Mouse (Mus musculus) brain, embryonic 14.5 days (tissue): ENCODE results near the gene Sub1. TPM values are rescaled to one million over a fixed set of nuclear protein-coding genes. Genes with fewer than 3 reads are reported as not detected.

Experiments used
- DNase-seq: peaks from one replicate; pipeline ENCODE4 v3.0.0-alpha.2; 2011; ENCODE audit warnings: low read depth
- CTCF ChIP-seq: fragments of 200-500 bp; IDR thresholded peaks from 2 replicates; pipeline ENCODE4 v1.5.1; 2012; ENCODE audit warnings: inconsistent platforms, mild to moderate bottlenecking, moderate library complexity, borderline replicate concordance; ENCODE audit not compliant: insufficient read depth, insufficient read length; ENCODE audit errors: extremely low read depth
- POLR2A ChIP-seq: fragments of 200-500 bp; IDR thresholded peaks from 2 replicates; pipeline ENCODE4 v1.6.1; 2012; ENCODE audit warnings: mild to moderate bottlenecking, inconsistent platforms, borderline replicate concordance; ENCODE audit not compliant: poor library complexity, insufficient read depth, insufficient read length, severe bottlenecking; ENCODE audit errors: extremely low read depth
- polyA plus RNA-seq: library from polyadenylated mRNA; depleted of rRNA; stranded (reverse); fragments of >200 nt; gene quantifications from 2 replicates; pipeline ENCODE4 v1.2.3, GENCODE M21; 2012

Gene Sub1
- polyA plus RNA-seq, 1 experiment: 151 TPM

DNA sequence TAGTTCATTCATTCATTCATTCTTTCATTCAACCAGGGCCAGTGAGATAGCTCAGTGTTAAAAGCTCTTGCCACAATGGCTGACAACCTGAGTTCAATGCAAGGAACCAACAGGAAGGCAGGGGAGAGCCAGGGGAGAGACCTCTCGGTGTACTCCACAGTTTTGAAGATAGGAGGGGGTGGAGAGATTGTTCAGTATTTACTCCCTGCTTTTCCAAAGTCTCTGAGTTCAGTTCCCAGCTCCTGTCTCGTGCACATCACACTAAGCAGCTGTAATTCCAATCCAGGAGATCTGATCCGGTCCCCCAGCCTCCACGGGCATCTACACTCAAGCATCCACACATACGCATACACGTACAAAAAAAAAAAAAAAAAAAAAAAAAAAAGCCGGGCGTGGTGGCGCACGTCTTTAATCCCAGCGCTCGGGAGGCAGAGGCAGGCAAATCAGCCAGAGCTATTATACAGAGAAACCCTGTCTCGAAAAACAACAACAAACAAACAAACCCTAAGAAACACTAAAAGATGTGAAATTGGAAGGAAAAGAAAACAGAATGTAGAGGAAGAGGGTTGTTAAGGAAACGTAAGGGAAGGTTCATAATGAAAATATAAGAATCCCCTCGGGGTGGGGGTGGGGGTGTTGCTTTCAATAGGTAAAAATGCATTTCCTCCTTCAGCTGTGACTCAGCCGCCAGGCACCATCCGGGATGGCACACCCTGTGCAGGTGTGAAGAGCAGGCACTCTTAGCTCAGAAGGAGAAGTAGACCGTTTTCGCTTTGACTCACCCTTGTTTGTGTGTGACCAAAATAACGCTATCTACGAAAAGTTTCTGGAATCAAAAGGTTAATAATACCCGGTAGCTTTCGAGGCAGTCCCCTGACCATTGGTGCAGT lies 13.2 kb upstream of the Sub1 start:
- no peak for DNase-seq
- no peak for TF ChIP-seq CTCF
- TF ChIP-seq POLR2A: no peak

GRCm38 (mm10) chr15:12008894-12009293 lies 12.1 kb upstream of the Sub1 start:
- TF ChIP-seq CTCF (no peak), POLR2A (no peak)

DNA sequence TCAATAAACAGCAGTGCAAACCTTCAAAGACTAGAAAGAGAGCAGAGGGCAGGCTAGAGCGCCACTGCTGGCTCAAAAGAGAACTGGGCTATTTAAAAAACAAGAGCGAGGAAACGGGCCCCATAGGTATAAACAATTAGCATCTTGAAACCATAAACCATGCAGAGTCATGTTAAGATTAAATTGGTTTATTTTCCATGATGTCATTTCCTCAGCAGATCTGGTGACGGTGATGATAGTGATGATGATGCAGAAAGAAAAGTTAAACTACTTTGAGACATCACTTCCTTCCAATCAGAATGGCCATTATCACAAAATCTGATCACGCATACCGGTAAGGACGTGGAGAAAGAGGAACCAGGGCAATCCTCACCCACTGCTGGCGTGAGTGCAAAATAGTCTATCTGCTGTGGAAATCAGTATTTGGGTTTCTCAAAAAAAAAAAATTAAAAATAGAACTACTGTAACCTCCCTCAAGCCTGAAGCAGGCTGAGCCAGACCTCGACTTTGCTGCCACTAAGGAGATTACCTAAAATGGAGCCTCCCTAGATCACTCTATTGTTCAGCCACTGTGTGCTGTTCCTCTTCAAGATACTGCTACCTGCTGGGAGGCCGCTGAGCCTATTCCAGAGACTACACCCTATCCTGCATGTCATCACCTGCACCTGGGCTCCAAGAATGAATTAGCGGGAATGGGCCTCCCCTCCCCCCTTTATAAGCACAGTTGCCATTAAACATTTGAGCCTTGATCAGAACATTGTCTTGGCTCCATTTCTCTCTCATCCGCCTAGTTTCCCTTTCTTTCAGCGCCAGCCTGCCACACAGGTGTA lies 11.4 kb upstream of the Sub1 start:
- DNase-seq: no peak
- TF ChIP-seq POLR2A (no peak), CTCF (no peak; the same call in 1 of the 2 replicates)

More at GRCm38 (mm10) chr15:12008894-12009293, 12.1 kb upstream of the Sub1 start:
- no peak for DNase-seq

GRCm38 (mm10) chr15:12007421-12007820 lies 10.6 kb upstream of the Sub1 start:
- no peak for DNase-seq
- TF ChIP-seq CTCF (no peak), POLR2A (no peak)

DNA sequence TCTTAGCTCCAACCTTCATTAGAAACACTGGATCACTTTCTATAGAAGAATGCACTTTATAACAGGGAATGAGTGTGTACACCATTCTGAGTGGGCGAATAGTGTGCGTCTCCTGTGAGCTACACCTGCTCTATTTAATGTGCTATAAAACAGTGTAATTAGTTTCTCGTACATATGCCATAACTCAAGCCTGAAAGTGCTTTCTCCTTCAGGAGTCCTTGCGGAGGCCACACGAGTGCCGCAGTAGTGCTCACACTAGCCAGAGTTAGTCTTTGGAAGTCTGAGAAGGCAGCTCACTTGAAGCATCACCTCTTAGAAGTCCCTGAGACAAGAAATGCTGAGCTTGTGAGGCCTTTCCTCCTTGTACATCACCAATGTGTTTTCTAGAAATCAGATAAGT lies 9.4 kb upstream of the Sub1 start:
- no peak for TF ChIP-seq POLR2A
- no peak for TF ChIP-seq CTCF
- DNase-seq: no peak

- DNase-seq: peak; percentile 98
- TF ChIP-seq CTCF (no peak), POLR2A (peak; percentile 91)
These were observed 975 bp downstream of the Sub1 start for GRCm38 (mm10) chr15:11995815-11996201.

DNA sequence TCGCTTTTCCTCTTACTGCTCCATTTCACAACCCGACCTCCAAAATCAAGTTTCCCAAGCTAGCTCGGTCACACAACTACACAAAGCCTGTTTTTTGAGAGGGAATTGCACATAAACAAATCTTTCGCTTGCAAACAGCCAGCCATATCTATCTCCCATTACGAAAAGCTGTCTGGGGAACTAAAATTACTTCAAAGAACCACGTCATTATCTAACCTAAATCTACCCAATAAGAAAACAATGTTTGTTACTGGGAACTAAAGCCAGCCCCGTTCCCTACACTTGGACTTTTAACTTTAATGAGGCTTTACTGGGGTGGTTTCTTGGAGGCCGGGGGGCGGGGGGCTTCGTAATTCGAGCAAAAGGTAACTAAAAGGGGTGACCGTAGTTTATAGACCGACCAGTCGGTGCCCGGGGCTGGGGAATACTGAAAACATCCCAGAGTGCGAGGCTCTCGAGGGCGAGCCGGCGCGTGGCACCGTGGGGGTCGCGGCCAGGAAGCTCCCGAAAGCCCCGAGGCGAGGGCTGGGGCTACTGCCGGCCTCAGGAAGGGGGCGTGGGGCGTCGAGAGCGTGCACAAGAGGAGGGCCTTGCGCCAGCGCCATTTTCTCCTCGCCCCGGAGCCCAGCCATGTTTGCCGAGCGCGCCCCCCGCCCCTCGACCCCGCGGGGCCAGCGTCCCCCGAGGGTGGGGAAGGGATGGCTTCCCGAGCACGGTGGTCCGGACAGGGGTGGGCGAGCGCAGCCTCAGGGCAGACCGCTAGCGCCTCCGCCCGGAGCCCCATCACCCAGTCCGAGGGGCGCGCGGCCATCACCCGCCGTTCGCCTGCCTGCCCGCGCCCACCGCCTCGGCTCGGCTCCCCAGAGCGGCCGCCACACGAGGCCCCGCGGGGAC lies 1.6 kb downstream of the Sub1 start:
- no peak for TF ChIP-seq POLR2A
- no peak for TF ChIP-seq CTCF
- DNase-seq: peak; percentile 69

DNA sequence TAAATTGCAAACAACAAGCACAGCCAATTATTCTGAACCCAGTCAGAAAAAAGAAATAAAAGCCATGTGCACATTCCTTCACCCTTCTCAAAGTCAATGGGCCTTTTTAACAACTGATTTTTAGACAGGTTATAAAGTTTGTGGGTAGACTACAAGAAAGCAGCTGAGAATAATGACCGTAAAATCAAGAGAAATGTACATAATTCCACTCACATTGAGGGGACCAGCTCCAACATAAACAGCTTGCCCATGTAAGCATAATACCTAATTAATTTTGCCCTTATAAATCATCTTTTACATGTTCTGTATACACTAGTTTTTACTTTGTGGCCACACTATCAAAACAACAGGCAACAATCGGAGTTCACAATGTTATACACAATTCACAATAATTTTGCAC lies 2.8 kb downstream of the Sub1 start:
- no peak for DNase-seq
- no peak for TF ChIP-seq POLR2A
- no peak for TF ChIP-seq CTCF

DNA sequence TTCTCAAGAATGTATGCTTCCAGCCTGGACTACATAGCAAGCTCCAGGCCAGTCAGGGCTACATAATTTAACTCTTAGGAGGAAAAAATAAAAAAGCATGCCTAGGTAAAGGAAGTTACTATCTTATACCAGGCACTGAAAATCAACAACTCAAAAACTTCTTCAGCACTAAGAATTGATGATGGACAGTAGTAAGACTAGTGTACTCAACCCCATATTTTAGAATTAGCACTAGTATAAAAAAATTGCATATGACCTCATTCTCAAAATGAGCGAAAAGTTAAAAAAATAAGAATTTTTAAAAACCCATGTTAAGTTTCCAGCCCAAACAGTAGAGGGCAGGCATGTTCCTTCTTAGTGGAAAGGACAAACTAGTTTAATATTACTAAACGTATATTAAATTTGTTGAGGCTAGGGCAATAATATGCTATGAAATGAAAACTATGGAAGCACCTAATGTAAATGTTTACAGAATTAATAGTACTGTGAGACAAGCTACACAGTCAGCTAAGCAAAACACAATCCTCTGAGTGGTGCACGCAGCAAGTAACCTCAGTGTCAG lies 5.2 kb downstream of the Sub1 start:
- TF ChIP-seq CTCF (no peak), POLR2A (no peak)
- peak; percentile 52 for DNase-seq

GRCm38 (mm10) chr15:11988580-11988979 lies 8.2 kb downstream of the Sub1 start:
- no peak for DNase-seq
- TF ChIP-seq CTCF: no peak
- TF ChIP-seq POLR2A: no peak

DNA sequence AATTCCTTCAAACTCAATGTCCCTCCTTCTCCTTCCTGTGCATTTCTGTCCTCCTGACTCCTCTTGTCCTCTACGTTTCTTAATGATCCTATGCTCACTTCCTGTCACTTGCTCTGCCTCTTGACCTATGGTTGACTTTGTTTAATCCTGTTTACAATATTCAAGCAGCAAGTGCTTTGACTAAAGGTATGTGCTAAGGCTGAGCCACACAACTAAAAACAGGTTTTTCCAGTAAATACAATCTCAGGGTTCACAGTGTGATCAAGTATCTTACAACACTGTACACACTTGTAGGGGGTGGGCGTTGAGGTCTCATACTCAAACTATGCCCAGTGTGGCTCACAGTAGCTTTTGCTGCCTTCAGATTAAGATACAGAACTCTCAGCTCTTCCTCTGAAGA lies 8.9 kb downstream of the Sub1 start:
- TF ChIP-seq CTCF (no peak), POLR2A (no peak)
- DNase-seq: no peak

DNA sequence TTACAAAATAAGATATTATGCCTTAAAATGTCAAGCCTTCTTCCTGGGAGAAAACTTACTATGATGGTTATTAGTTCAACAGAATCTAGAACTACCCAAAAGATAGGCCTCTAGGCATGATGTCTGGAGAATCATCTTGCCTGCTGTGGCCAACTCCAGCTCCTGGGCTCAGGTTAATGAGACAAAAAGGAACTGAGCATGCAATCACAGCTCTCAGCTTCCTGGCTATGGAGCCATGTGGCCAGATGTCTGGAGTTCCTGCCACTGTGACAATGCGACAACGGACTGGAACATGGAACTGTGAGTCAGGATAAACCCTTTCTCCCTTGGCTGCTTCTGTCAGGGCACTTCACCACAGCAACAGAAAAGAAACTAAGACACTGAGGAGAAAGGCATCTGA lies 14.8 kb downstream of the Sub1 start:
- no peak for TF ChIP-seq CTCF
- TF ChIP-seq POLR2A: no peak
- DNase-seq: no peak
